Mouse (Mus musculus) embryonic fibroblast, embryonic 13.5 days (primary cell): ENCODE results near the gene Zyx.

ENCODE experiments used
- CTCF ChIP-seq: IDR thresholded peaks from 2 replicates; pipeline ENCODE4 v1.5.1; 2011; ENCODE audit warnings: mild to moderate bottlenecking, control low read depth, low read length, moderate library complexity, borderline replicate concordance; ENCODE audit not compliant: insufficient read depth
- POLR2A ChIP-seq: IDR thresholded peaks from 2 replicates; pipeline ENCODE4 v1.6.1; 2011; ENCODE audit warnings: low read depth, mild to moderate bottlenecking, control low read depth, low read length, moderate library complexity

GRCm38 (mm10) chr6:42359364-42360147 is 10.1 kb downstream of the Zyx start:
- TF ChIP-seq CTCF, result no peak
- no peak for TF ChIP-seq POLR2A
